Mouse (Mus musculus) kidney, adult 8-10 months (tissue): ENCODE measurements around the gene Galnt6.
A peak's percentile ranks its signal among the peaks of the same experiment; 100 is the strongest.
"Not testable (repeated sequence)": the region's sequence is repeated elsewhere in the genome, so short reads cannot be mapped to it uniquely, and the experiment has no call there.

ENCODE experiments used
- DNase-seq, 2 experiments: peaks; one replicate each; pipeline ENCODE4 v3.0.0; 2022

The Galnt6 gene

DNA sequence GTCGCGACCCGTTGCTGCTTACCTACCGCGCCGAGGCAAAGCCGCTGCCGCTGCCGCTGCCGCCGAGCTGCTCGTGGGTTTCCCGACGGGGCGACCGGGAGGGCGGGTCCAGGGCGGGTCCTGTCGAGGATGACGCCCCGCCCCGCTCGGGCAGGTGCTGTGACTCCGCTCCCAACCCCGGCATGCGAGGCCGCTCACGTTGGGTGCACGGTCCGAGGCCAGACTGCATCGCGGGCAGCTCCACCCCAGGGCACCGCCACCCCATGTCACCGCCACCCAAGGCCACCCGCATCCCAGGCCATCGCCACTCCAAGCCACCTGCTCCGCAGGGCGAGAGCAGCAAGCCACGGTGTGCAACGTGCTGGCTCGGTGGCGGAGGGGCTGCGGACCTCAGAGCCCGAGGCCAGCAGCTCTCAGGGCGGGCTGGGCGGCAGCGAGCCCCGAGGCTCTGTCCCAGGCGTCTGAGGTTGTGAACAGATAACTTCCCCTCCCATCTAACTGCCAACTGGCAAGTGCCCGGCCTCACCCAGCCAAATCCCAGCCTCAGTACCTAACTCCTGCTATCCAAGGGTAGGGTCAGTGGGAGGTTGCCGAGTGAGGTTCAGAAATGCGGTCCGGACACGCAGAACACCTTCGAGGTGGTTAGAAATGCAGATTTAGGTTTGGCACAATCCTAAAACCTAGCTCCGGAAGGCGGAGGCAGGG lies at the start of gene Galnt6:
Gene Galnt6 (minus strand): TSS at position 96 of the 705 bp plus-strand sequence.
- no peak for DNase-seq

DNA sequence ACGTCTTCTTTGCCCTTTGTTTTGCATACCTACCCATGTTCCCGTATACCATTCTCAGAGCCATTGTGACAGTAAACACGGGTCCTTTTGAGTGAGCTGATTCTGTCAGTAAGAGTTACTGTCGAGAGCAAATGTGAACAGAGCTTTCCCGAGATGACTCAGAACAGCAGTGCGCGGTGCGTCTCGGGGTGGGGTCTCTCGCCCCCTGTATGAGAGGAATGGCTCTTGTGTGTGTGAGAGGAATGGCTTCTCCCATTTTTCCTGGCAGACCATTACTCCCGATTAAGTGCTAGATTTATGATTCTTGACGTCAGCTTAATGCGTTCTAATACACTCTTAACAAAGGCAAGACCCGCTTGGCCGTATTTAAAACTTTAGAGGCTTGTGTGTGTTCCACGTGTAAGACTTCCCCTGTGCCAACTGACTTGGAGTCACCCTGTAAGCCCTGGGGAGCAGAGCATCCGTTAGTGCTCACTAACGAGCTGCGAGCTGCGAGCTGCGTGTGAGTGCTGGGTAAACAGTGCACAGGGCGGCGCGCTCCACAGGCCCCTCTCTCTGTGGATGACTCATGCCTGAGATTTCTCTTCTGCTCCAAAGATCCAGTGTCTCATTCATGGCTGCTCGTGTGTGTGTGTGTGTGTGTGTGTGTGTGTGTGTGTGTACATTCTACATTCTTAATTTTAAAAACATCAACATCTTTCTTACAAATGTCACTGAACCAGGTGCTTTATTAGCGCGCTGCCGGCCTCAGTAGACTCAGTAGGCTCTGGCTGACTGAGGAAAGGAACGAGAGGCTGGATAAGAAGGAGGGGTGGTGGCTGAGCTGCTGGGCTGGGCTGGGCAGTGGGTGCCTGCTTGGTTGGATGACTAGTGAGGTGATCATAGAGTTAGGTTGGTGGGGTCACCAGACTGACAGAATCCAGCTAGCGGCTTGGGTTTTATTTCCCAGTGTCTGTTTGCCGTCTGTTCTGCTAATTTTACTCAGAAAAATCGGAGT lies 48.1 kb upstream of the Galnt6 start:
- no peak for DNase-seq

GRCm38 (mm10) chr15:100776424-100776823 lies 47.2 kb upstream of the Galnt6 start:
- no peak for DNase-seq

DNA sequence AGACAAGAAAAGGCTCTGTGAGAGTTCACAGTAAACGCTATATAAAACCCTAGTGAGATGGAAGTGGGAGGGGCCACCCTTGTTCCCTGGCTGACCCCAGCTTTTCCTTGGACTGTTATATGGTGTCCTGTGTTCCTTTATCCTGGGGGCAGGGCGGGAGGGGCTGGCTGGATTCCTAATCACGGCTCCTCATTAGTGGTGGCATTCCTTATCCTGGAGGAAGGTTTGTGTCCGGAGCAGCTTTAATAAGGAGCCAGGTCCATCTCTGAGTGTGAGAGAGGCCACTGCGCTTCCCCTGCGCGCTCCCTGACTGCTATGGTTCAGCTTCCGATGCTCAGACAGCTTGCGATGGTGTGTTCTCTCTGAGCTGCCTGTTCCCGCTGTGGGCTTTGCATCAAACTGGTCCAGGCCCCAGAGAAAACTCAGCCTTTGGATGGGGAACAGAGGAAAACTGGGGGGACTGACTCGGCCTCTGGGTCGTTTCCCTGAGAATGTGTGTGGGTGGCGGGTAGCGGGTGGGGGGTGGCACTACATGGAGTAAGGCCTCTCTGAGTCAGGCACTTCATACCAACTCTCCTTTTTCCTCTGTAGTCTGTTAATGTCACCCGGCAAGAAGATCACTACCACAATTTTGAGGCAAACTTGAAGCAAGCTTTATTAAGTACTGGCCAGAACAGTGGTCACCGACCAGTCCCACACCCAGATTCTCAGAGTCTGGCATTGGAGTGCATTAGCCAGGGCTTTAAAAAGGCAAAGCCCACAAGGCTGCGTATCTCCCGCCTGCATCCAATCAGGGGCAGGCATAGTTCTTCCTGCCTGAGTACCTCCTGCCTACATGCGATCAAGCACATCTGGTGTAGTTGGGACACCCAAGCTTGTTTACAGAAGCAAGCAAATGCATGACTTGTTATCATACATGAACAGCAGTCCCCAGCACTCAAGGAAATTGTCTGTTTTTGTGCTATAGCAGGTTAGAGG lies 46.3 kb upstream of the Galnt6 start:
- DNase-seq, result no peak

DNA sequence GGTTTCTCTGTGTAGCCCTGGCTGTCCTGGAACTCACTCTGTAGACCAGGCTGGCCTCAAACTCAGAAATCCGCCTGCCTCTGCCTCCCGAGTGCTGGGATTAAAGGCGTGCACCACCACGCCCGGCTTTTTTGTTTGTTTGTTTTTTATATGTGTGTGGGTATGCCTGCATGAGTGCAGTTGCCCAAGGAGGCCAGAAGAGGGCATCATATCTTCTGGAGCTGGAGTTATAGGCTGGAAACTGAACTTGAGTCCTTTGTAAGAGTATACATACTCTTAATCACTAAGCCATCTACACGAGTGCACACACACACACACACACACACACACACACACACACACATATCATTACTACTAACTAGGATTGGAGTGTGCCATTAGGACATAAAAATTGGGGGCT lies 44.7 kb upstream of the Galnt6 start:
- DNase-seq, result not testable (repeated sequence)

- no peak for DNase-seq
Measured at GRCm38 (mm10) chr15:100772685-100773084, 43.5 kb upstream of the Galnt6 start.

- DNase-seq, result no peak
Measured at GRCm38 (mm10) chr15:100770338-100770737, 41.2 kb upstream of the Galnt6 start.

- not testable (repeated sequence) for DNase-seq
Measured at GRCm38 (mm10) chr15:100769023-100769422, 39.8 kb upstream of the Galnt6 start.

GRCm38 (mm10) chr15:100767851-100768250 lies 38.7 kb upstream of the Galnt6 start:
- no peak for DNase-seq

DNA sequence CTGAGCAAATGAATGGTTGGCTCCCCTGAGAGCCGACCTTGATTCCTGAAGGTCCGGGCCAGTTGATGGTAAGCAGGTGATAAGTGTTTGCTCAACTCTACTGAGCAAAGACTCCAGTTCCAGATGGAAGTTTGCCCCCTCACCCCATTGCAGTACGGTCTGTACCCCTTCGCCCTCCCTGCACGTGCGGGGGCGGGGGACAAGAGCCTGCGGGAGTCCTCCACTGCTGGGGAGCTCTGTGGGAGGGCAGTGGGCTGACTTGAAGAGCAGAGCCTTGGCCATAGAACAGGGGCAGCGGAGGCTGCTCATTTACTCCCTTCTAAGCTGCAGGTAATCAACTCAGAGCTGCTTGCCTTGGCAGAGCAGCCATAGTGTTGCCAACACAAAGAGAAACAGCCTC lies 37.6 kb upstream of the Galnt6 start:
- DNase-seq, result no peak

- DNase-seq, result no peak
Measured at GRCm38 (mm10) chr15:100764163-100764951, 35.2 kb upstream of the Galnt6 start.

- DNase-seq, result no peak
Measured at GRCm38 (mm10) chr15:100762649-100763048, 33.5 kb upstream of the Galnt6 start.

DNA sequence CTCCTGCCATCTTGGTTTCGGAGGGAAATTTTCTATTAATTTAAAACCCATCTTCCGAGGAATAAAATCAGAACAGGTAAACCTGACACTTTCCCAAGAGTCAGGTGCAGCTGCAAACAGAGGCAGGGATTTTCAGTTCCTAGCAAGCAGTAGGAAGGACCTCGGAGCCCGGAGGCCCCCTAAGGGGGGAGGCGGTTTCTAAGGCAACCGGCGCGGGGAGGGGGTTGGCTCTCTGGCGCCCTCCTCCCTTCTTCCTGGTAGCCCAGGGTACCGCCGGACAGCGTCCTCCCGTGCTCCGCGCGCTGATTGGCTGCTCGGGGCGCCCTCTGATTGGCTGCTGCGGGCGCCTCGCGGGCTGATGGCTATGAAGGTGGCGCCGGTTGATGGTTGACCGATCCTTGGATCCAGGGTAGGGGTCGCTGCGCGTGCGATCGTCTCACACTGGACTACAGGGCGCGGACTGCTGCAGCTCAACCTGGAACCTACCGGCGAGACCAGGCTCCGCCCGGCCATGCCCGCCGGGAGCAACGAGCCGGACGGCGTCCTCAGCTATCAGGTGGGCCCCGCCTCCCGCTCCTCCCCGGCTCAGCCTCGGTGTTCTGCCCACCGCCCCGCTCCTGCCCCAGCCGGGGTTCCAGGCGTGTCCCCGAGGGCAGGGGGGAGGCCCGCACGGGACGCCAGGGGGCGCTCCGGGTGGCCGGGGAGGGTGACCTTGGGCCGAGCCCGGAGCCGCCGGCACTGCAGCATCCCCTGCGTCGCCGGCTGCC lies 32.4 kb upstream of the Galnt6 start, which contains the start of gene Slc4a8:
Gene Slc4a8 (plus strand): TSS at position 329 of the 767 bp plus-strand sequence.
- peak; percentile 85 to 87 for DNase-seq

DNA sequence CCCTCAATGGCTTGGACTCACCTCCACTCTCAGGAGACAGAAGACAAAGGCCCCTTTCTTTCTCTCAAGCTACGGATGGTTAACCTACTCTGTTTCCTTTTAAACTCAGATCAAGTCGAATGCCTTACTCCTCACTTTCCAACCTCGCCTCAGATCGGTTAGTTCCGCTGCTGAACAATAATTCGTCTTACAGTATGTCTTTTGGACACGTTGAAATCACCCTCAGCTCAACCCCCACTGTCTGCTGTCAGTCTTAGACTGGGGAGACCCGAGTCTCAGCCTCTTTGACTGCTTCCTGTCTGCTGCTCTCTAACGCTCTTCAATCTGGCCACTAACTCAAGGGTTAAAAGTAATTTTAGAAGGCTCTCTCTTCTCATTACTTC lies 31.9 kb upstream of the Galnt6 start:
- DNase-seq, result no peak

- DNase-seq, result no peak
Measured at GRCm38 (mm10) chr15:100759286-100759685, 30.1 kb upstream of the Galnt6 start.

DNA sequence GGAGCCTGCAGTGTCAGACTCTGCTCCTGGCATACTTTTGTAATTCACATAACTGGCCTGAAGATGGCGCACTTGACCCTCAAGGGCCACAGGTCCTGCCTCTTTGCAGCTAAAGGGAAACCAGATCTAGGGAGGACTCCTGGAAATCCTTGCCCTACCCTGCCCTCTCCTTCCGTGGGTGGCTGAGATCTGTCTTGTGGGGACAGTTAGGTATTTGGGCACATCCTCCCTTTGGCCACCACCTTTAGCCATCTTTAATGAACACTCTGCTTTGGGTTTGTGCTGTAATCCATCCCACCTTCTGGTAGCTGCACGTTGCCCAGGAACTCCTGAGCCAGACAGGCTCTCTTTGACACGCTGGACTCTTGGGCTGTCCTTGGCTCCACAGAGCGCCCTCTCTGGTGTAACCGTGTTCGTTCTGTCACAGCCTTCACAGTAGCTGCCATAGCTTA lies 28.4 kb upstream of the Galnt6 start:
- DNase-seq, result peak; percentile 57 to 68

- no peak for DNase-seq
Measured at GRCm38 (mm10) chr15:100755881-100756624, 26.9 kb upstream of the Galnt6 start.

DNA sequence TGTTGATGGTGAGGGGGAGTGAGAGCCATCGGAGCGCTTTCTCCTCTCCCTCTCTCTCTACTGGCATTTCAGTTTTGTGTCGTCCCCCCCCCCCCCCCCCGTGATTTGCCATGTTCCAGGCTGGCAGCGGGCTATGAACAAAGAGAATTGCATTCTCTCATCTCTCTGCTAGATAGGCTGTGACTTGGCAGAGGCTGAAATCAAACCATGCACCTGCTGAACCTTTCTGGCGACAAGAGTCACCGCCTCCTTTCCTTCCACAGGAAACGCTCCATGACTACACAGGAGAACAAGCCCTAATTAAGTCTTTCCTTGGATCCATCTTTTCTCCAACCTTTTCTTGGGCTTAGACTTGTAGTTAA lies 26.3 kb upstream of the Galnt6 start:
- no peak for DNase-seq

- peak; percentile 50 to 66 for DNase-seq
Measured at GRCm38 (mm10) chr15:100754805-100755497, 25.8 kb upstream of the Galnt6 start.
